Mouse (Mus musculus) lung, postnatal 0 days (tissue): ENCODE data around the gene Laptm4a. TPM values are rescaled to one million over a fixed set of nuclear protein-coding genes. Genes with fewer than 3 reads are reported as not detected.

Experiments used
- ATAC-seq: fragments of 200-750 bp; cut with Nextera tagmentation; 2 replicates; pipeline ENCODE4 v1.8.0; 2017; ENCODE audit warnings: moderate library complexity
- DNase-seq: peaks from one replicate; pipeline ENCODE4 v3.0.0-alpha.2; 2016; ENCODE audit warnings: low spot score
- H3K27ac ChIP-seq: fragments of 300-500 bp; sonication (generic); 2 replicates; pipeline ENCODE4 v1.5.1; 2014; ENCODE audit warnings: antibody characterized with exemption, mild to moderate bottlenecking, low read length, mixed read lengths
- H3K27me3 ChIP-seq: fragments of 300-500 bp; sonication (generic); replicated peaks from 2 replicates; pipeline ENCODE4 v1.6.1; 2014; ENCODE audit warnings: low read length, mixed read lengths; ENCODE audit not compliant: insufficient read depth
- H3K36me3 ChIP-seq: fragments of 300-500 bp; sonication (generic); 2 replicates; pipeline ENCODE4 v1.6.1; 2014; ENCODE audit warnings: low read length, mixed read lengths; ENCODE audit not compliant: insufficient read depth
- H3K4me1 ChIP-seq: fragments of 300-500 bp; sonication (generic); 2 replicates; pipeline ENCODE4 v1.6.1; 2014; ENCODE audit warnings: antibody characterized with exemption, low read depth, low read length, mixed read lengths; ENCODE audit not compliant: insufficient read depth
- H3K4me2 ChIP-seq: fragments of 300-500 bp; sonication (generic); replicated peaks from 2 replicates; pipeline ENCODE4 v1.6.1; 2014; ENCODE audit warnings: low read depth, mild to moderate bottlenecking, low read length, moderate library complexity, mixed read lengths
- H3K4me3 ChIP-seq: fragments of 300-500 bp; sonication (generic); 2 replicates; pipeline ENCODE4 v1.5.1; 2014; ENCODE audit warnings: low read depth, low read length
- H3K9ac ChIP-seq: fragments of 300-500 bp; sonication (generic); replicated peaks from 2 replicates; pipeline ENCODE4 v1.6.1; 2014; ENCODE audit warnings: low read depth, mild to moderate bottlenecking
- H3K9me3 ChIP-seq: fragments of 300-500 bp; sonication (generic); 2 replicates; pipeline ENCODE4 v1.6.1; 2016; ENCODE audit warnings: low read length, mixed read lengths
- CTCF ChIP-seq: IDR thresholded peaks from 2 replicates; pipeline ENCODE4 v1.5.1; 2016; ENCODE audit warnings: antibody characterized with exemption, mild to moderate bottlenecking
- EP300 ChIP-seq: IDR thresholded peaks from 2 replicates; pipeline ENCODE4 v1.6.1; 2016; ENCODE audit warnings: antibody characterized with exemption, mild to moderate bottlenecking, control low read depth
- WGBS: fragments of 180-500 bp; shearing (Covaris S2); extraction: QIAGEN DNeasy Blood & Tissue Kit; methylation state at CpG from one replicate; pipeline ENCODE4 v1.1.7; 2014; 5-methylcytosine and 5-hydroxymethylcytosine counted together
- polyA plus RNA-seq: library from polyadenylated mRNA; unstranded; fragments of >200 nt; fragmentation: Nextera tagmentation; extraction: Ambion mirVana; gene quantifications from 2 replicates; pipeline ENCODE4 v1.2.1, GENCODE M21; 2015

Laptm4a gene
- polyA plus RNA-seq, 1 experiment from 2014 or later: 467 TPM

DNA sequence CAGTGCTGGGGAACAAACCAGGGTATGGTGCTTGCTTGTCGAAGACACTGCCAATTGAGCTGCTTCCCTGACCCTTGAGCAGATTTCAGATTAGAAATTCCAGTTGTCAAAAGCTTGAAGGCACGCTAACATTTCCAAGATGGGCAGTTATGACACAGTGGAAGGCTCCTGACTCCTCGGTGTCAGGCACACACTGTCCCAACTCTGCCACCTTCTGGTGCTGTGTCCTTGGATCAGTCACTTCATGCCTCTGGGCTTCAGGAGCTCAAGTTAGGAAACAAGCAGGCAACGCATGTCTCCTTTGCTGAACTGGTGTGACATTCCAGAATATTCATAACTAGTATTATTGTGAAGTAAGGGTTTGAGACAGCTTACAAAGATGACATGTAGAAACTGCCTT is 39.7 kb upstream of the Laptm4a start:
- Histone ChIP-seq H3K9me3 (no peaks in the 10 kb centered on the region), H3K4me3 (no peak overlapping the region), H3K27me3 (no peaks in the 10 kb centered on the region), H3K4me2 (no peak overlapping the region), H3K36me3 (no peaks in the 10 kb centered on the region), H3K27ac (no peak overlapping the region), H3K4me1 (peaks cover 17% of the 10 kb centered on the region; the same call in 1 of the 2 replicates), H3K9ac (no peak overlapping the region)
- 37% methylated on average over 4 of the region's 4 CpGs for WGBS
- ATAC-seq (peak; percentile 49), DNase-seq (peak; percentile 48)
- no peak for TF ChIP-seq EP300
- TF ChIP-seq CTCF: peak; percentile 68

DNA sequence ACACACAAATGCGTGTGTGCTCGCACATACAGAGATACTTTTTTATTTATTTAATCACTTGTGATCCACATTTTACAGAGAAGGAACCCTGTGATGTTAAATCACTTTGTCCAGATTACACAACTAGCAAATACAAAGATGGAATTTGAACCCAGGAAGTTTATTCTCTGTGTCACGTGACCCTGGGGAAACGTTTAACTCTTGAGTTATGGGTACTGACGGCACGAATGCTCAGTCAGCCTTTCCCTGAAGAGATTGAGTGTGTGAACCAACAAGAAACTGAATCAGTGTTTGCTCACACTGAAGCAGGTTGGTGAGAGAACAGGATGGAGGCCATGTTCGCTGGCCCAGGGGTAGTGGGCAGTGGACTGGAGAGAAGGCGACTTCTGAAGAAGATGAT is 39.1 kb upstream of the Laptm4a start:
- Histone ChIP-seq H3K27me3 (no peaks in the 10 kb centered on the region), H3K4me3 (no peak overlapping the region), H3K9me3 (no peaks in the 10 kb centered on the region), H3K36me3 (no peaks in the 10 kb centered on the region), H3K4me2 (no peak overlapping the region), H3K27ac (no peak overlapping the region), H3K9ac (no peak overlapping the region), H3K4me1 (peaks cover 11% of the 10 kb centered on the region; the same call in 1 of the 2 replicates)
- WGBS: 53% methylated on average over 8 of the region's 8 CpGs
- no peak for TF ChIP-seq EP300
- TF ChIP-seq CTCF: no peak
- no peak for ATAC-seq
- no peak for DNase-seq

DNA sequence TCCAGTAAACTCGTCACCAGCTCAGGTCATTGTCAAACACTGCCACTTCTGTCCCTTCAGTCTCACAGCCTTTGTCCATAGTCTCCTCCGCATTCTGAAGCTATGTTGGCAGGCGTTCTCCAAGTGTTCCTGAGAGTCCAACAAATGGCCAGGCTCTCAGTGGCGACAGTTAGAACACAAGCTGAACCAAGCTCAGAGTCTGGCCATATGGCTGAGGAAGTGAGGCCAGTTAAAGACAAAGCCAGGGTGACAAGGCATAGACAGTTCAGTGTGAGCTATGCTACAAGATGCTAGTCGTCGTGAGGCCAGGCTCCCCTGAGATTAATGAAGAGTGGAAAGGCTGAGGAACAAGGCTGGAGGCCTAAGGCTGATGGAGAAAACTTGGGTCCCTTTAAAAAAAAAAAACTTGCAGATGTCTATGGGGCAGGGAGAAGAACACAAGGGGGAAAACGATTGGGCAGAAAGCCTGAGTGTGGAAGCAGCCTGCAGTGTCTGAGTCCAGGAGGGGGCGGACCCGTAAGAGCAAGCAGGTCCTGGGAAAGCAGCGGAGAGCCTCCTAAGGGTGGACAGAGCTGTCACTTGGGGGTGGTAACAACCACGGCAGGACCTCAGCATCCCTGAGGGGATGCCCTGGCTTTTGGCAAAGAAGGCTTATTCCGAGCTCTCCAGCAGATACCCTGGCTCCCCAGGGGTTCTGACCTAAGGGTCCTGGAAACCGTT is 36.9 kb upstream of the Laptm4a start:
- Histone ChIP-seq H3K9me3 (no peaks in the 10 kb centered on the region), H3K27ac (no peak overlapping the region), H3K4me1 (peaks cover 10% of the 10 kb centered on the region; the same call in 1 of the 2 replicates), H3K27me3 (no peaks in the 10 kb centered on the region), H3K9ac (no peak overlapping the region), H3K4me3 (no peak overlapping the region), H3K4me2 (no peak overlapping the region; the same call in 1 of the 2 replicates), H3K36me3 (no peaks in the 10 kb centered on the region)
- ATAC-seq: peak; percentile 58
- 29% methylated on average over 13 of the region's 13 CpGs for WGBS
- DNase-seq: peak; percentile 62
- TF ChIP-seq CTCF (peak; percentile 48), EP300 (no peak)

DNA sequence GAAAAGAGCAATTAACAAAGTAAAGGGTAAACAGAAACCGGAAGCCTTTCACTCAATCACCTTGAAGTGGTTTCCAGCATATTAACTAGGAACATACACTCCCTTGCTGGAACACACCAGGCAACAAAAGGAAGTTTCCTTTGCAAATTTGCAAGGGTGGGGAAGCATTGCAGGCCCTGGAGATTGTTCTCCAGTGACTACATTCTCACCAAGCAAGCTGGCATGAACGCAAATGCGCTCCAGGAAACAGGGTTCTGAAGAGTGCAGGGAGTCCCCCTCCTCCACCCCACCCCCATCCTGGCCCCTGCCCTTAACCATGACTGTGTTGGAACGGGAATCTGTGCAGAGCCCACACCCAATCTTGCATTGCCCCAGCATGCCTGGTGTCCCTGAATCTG is 36.3 kb upstream of the Laptm4a start:
- Histone ChIP-seq H3K4me3 (no peak overlapping the region), H3K27me3 (no peaks in the 10 kb centered on the region), H3K27ac (peak overlapping the region; percentile 47; the same call in 1 of the 2 replicates), H3K9ac (no peak overlapping the region), H3K4me1 (peaks cover 10% of the 10 kb centered on the region; the same call in 1 of the 2 replicates), H3K4me2 (no peak overlapping the region; the same call in 1 of the 2 replicates), H3K36me3 (no peaks in the 10 kb centered on the region), H3K9me3 (no peaks in the 10 kb centered on the region)
- WGBS: 11% methylated on average over 4 of the region's 4 CpGs
- ATAC-seq (peak; percentile 67), DNase-seq (peak; percentile 65)
- TF ChIP-seq EP300: peak; percentile 35
- no peak for TF ChIP-seq CTCF

DNA sequence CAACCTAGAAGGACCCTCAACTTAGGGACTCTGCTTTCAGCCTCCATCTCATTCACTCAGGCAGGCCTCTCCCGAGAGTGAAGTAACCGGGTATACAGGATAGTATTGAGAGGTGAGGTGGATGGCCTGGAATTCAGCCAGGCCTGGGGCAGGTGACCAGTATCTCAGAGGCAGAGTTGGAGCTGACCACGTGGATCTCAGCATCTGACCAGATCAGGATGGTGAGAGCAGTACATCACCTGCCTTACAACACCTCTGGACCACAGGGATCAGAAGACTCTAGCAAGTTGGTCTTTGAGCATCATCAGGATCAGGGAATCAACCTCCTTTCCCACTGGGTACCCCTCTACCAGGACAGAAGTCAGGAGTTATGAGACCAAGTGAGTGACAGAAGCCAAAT is 35.5 kb upstream of the Laptm4a start:
- TF ChIP-seq CTCF (no peak), EP300 (no peak)
- whole genome bisulfite sequencing: 53% methylated on average over 3 of the region's 3 CpGs
- Histone ChIP-seq H3K36me3 (no peaks in the 10 kb centered on the region), H3K4me1 (peaks cover 10% of the 10 kb centered on the region; the same call in 1 of the 2 replicates), H3K27ac (peak overlapping the region; percentile 47; the same call in 1 of the 2 replicates), H3K27me3 (no peaks in the 10 kb centered on the region), H3K9ac (no peak overlapping the region), H3K4me3 (no peak overlapping the region), H3K4me2 (no peak overlapping the region), H3K9me3 (no peaks in the 10 kb centered on the region)
- DNase-seq (no peak), ATAC-seq (no peak)

DNA sequence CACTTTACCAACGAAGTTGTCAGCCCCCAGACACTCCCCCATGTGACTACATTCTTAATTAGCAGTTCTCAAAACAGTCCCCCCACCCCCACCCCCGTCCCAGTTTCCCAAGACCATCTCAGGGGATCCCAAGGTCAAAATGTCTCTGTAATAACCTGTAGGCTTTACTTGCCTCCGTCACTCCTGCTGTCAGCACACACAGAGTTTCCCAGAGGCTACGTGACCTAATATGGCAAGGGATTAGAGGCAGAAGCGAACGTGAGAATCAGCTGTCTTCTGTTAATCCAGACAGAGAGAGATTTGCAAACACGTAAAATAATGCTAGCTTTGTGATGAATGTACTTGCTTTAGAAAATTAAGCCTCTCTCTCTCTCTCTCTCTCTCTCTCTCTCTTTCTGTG is 33.0 kb upstream of the Laptm4a start:
- no peak overlapping the region for H3K27ac ChIP-seq
- ATAC-seq: no peak
- no peak overlapping the region for H3K4me3 ChIP-seq
- no peaks in the 10 kb centered on the region for H3K36me3 ChIP-seq
- DNase-seq: no peak
- H3K9ac ChIP-seq: no peak overlapping the region
- TF ChIP-seq CTCF: no peak
- TF ChIP-seq EP300: no peak
- no peak overlapping the region for H3K4me2 ChIP-seq
- WGBS: 55% methylated on average over 7 of the region's 7 CpGs
- peaks cover 10% of the 10 kb centered on the region; the same call in 1 of the 2 replicates for H3K4me1 ChIP-seq
- H3K27me3 ChIP-seq: no peaks in the 10 kb centered on the region
- no peaks in the 10 kb centered on the region for H3K9me3 ChIP-seq
